Mouse (Mus musculus) left cerebral cortex, adult 2 months (tissue): ENCODE results near the gene Dram2. TPM values are rescaled to one million over a fixed set of nuclear protein-coding genes. Genes with fewer than 3 reads are reported as not detected.
"Not testable (repeated sequence)": the region's sequence is repeated elsewhere in the genome, so short reads cannot be mapped to it uniquely, and the experiment has no call there.

Experiments
- DNase-seq, 2 experiments: peaks; one replicate each; pipeline ENCODE4 v3.0.0; 2021 to 2022; ENCODE audit warnings: low spot score in 2 of 2, mixed read lengths in 1 of 2; ENCODE audit errors: extremely low spot score in 1 of 2
- H3K27ac ChIP-seq: fragments of 200-600 bp; 2 replicates; pipeline ENCODE4 v1.8.1; 2022
- H3K4me3 ChIP-seq: fragments of 200-600 bp; 2 replicates; pipeline ENCODE4 v1.8.1; 2022
- CTCF ChIP-seq: fragments of 200-600 bp; IDR thresholded peaks from 2 replicates; pipeline ENCODE4 v1.8.1; 2022; ENCODE audit warnings: antibody characterized with exemption, mild to moderate bottlenecking, moderate library complexity
- intact Hi-C: fragments of 180-260 bp; cut with DNase I; formaldehyde crosslinking; loops from one replicate; pipeline ENCODE4 v1.15.1; 2025
- total RNA-seq, 2 experiments: library from RNA; stranded (reverse); gene quantifications; 2 replicates each; pipeline ENCODE4 v1.2.3; 2021

Dram2 gene
- total RNA-seq, 2 experiments from 2014 or later: 28.4 to 33.3 TPM

DNA sequence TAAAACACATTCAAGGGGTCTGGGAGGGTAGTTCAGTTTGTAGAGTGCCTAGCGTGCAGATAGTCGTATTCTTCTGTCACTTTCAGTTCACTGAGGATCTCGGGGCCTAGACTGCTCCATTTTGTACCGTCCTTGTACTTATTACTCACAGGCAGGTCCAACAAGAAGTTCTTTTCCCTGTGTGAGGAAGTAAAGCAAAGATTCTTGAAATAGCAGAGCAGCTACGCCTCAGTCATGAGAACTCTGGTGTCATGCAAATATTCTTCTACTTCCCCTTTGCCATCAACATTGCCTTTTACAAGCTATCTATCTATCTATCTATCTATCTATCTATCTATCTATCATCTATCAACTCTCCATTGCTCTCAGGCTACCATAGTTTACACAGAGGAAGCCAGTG lies 5.8 kb downstream of the Dram2 start:
- no peak overlapping the region for H3K4me3 ChIP-seq
- no peak for DNase-seq
- intact Hi-C loops: no loop called here
- TF ChIP-seq CTCF: no peak
- H3K27ac ChIP-seq: no peak overlapping the region

- no peak overlapping the region for H3K4me3 ChIP-seq
- no peak for DNase-seq
- H3K27ac ChIP-seq: no peak overlapping the region
- intact Hi-C loops: no loop called here
- TF ChIP-seq CTCF: no peak
Measured at GRCm38 (mm10) chr3:106555743-106556250, 8.2 kb downstream of the Dram2 start.

- Histone ChIP-seq H3K4me3 (no peak overlapping the region), H3K27ac (no peak overlapping the region)
- no peak for DNase-seq
- no peak for TF ChIP-seq CTCF
- intact Hi-C loops: no loop called here
Measured at GRCm38 (mm10) chr3:106558271-106558670, 10.7 kb downstream of the Dram2 start.

DNA sequence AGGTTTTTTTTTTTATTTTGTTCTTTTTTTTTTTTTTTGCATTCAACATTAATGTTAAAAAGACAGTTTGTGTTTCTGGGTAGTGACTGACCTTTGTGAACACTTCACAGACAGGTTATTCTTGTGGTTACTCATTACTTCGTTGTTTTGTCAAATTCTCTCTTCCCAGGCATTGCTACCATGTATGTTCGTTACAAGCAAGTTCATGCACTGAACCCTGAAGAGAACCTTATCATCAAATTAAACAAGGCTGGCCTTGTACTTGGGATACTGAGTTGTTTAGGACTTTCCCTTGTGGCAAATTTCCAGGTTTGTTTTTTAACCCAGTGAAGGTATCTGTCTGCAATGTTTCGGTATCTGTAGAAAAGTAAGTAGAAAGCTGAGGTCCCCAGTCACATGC lies 18.3 kb downstream of the Dram2 start:
- intact Hi-C loops: no loop called here
- TF ChIP-seq CTCF: no peak

GRCm38 (mm10) chr3:106573191-106573590 lies 25.6 kb downstream of the Dram2 start:
- DNase-seq: no peak
- intact Hi-C loops: no loop called here
- H3K27ac ChIP-seq: no peak overlapping the region
- no peak overlapping the region for H3K4me3 ChIP-seq
- TF ChIP-seq CTCF: no peak

More for the DNA sequence above, 18.3 kb downstream of the Dram2 start:
- no peak overlapping the region for H3K4me3 ChIP-seq
- DNase-seq: no peak
- no peak overlapping the region for H3K27ac ChIP-seq

DNA sequence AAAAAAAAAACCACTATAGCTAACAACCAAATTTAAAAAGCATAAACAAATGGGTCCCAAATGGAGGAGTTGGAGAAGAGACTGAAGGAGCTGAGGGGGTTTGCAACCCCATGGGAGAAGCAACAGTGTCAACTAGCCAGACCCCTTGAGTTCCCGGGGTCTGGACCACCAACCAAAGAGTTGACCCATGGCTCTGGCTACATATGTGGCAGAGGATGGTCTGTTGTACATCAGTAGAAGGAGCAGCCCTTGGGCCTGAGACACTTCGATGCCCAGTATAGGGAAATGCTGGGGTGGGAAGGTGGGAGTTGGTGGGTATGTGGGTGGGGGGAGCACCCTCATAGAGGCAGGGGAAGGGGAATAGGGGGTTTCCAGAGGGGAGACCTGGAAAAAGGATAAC lies 31.7 kb downstream of the Dram2 start:
- intact Hi-C loops: no loop called here
- no peak for TF ChIP-seq CTCF
- H3K4me3 ChIP-seq: no peak overlapping the region

GRCm38 (mm10) chr3:106593631-106594030 lies 46.0 kb downstream of the Dram2 start:
- intact Hi-C loops, H3K4me3 ChIP-seq, DNase-seq, H3K27ac ChIP-seq: not testable (repeated sequence)

More for the DNA sequence above, 31.7 kb downstream of the Dram2 start:
- no peak for DNase-seq
- H3K27ac ChIP-seq: no peak overlapping the region

DNA sequence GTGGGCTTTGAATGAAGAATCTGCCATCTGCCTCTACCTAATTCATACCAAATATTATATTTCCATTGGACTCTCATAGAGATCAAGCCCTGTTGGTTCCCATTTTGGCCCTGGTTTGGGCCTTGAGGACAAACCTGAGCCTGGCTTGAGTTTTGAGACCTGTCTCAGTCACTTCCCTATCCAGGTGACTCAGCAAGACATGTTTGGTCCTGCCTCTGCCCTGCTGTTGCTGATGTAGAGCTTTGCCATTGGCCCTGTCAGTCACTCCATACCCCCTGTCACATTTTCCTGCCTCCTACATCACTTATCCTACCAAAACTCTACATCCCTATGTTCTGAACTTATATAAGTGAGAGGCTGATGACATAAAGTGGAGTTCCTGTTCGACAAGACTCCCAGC lies 70.5 kb downstream of the Dram2 start:
- no peak for TF ChIP-seq CTCF
- no peak for DNase-seq
- Histone ChIP-seq H3K27ac (no peak overlapping the region), H3K4me3 (no peak overlapping the region)
- intact Hi-C loops: no loop called here

Other genes starting within 250 kb of the Dram2 start
- not detected for gene Chil6, start 141.6 kb upstream of the Dram2 start, total RNA-seq
- gene Dennd2d, start 65.4 kb upstream of the Dram2 start, total RNA-seq: under 1 TPM; 0.14 to 0.20 TPM
- gene Cept1, start within 50 bp of the Dram2 start, total RNA-seq: 10 to 100 TPM; 45.9 to 52.6 TPM
- 10 to 100 TPM; 19.2 to 21.4 TPM for gene Lrif1, start 137.2 kb downstream of the Dram2 start, total RNA-seq
- 1 to 10 TPM; 8.6 to 9.0 TPM for gene Cd53, start 242.4 kb downstream of the Dram2 start, total RNA-seq